Mouse (Mus musculus) liver, embryonic 11.5 days (tissue): ENCODE results near the gene Tenm2. TPM values are rescaled to one million over a fixed set of nuclear protein-coding genes. Genes with fewer than 3 reads are reported as not detected.
A peak's percentile ranks its signal among the peaks of the same experiment; 100 is the strongest.

ENCODE experiments used
- ATAC-seq: fragments of 200-750 bp; cut with Nextera tagmentation; replicated peaks from 2 replicates; pipeline ENCODE4 v1.8.0; 2017; ENCODE audit warnings: moderate number of reproducible peaks, mild to moderate bottlenecking, moderate TSS enrichment, moderate library complexity; ENCODE audit not compliant: low FRiP score
- DNase-seq: peaks from one replicate; pipeline ENCODE4 v3.0.0-alpha.2; 2017; ENCODE audit warnings: low spot score
- H3K27ac ChIP-seq: fragments of 300-500 bp; sonication (generic); 2 replicates; pipeline ENCODE4 v1.5.1; 2014; ENCODE audit warnings: mild to moderate bottlenecking, low read depth, low read length, control low read depth
- H3K27me3 ChIP-seq: fragments of 300-500 bp; sonication (generic); replicated peaks from 2 replicates; pipeline ENCODE4 v1.6.1; 2014; ENCODE audit warnings: low read length, mixed read lengths; ENCODE audit not compliant: control insufficient read depth, insufficient read depth
- H3K36me3 ChIP-seq: fragments of 300-500 bp; sonication (generic); 2 replicates; pipeline ENCODE4 v1.6.1; 2014; ENCODE audit warnings: mild to moderate bottlenecking, low read length, moderate library complexity, mixed read lengths; ENCODE audit not compliant: control insufficient read depth, insufficient read depth
- H3K4me1 ChIP-seq: fragments of 300-500 bp; sonication (generic); replicated peaks from 2 replicates; pipeline ENCODE4 v1.6.1; 2014; ENCODE audit warnings: low read length, mixed read lengths; ENCODE audit not compliant: control insufficient read depth, insufficient read depth
- H3K4me2 ChIP-seq: fragments of 300-500 bp; sonication (generic); 2 replicates; pipeline ENCODE4 v1.6.1; 2014; ENCODE audit warnings: mild to moderate bottlenecking, control low read depth, moderate library complexity
- H3K4me3 ChIP-seq: fragments of 300-500 bp; sonication (generic); 2 replicates; pipeline ENCODE4 v1.5.1; 2014; ENCODE audit warnings: low read depth, low read length, control low read depth
- H3K9ac ChIP-seq: fragments of 300-500 bp; sonication (generic); 2 replicates; pipeline ENCODE4 v1.6.1; 2014; ENCODE audit warnings: low read depth, low read length, control low read depth
- H3K9me3 ChIP-seq: fragments of 300-500 bp; sonication (generic); 2 replicates; pipeline ENCODE4 v1.6.1; 2016; ENCODE audit warnings: low read length, inconsistent platforms, mixed read lengths; ENCODE audit not compliant: control insufficient read depth
- WGBS: fragments of 180-500 bp; shearing (Covaris S2); extraction: QIAGEN DNeasy Blood & Tissue Kit; methylation state at CpG from one replicate; pipeline ENCODE4 v1.1.7; 2014; 5-methylcytosine and 5-hydroxymethylcytosine counted together
- polyA plus RNA-seq: library from polyadenylated mRNA; unstranded; fragments of >200 nt; fragmentation: Nextera tagmentation; extraction: Ambion mirVana; gene quantifications from 2 replicates; pipeline ENCODE4 v1.2.1, GENCODE M21; 2014

The Tenm2 gene
- polyA plus RNA-seq, 1 experiment from 2014 or later: 0.78 TPM

DNA sequence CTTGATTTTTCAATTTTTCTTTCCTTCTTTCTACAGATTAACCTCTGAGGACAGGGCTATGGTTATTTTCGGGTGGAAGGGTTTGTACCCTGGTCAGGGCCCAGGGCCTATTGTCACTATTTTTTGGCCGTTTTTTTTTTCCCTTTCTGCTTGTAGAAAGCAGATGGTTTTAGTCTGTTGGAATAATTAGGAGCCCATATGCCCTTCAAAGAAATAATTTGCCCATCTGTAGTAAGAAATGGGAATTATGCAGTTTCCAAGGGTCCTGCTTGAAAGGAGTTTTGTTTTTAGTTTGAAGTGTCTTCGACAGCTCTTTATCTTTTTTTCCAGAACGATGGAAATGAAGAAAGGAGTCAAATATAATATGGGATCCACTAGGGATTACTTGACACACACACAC lies 1245.8 kb downstream of the Tenm2 start:
- no peaks in the 10 kb centered on the region for H3K9me3 ChIP-seq
- no peak overlapping the region for H3K4me2 ChIP-seq
- H3K4me1 ChIP-seq: 0 out of 2 replicates have a peak, but pooled peaks cover 3% of the 10 kb centered on the region
- WGBS: 73% methylated on average over 4 of the region's 4 CpGs
- H3K4me3 ChIP-seq: no peak overlapping the region
- no peak overlapping the region for H3K27ac ChIP-seq
- H3K9ac ChIP-seq: no peak overlapping the region
- DNase-seq: no peak
- no peaks in the 10 kb centered on the region for H3K36me3 ChIP-seq
- peaks cover 7% of the 10 kb centered on the region for H3K27me3 ChIP-seq
- no peak for ATAC-seq

DNA sequence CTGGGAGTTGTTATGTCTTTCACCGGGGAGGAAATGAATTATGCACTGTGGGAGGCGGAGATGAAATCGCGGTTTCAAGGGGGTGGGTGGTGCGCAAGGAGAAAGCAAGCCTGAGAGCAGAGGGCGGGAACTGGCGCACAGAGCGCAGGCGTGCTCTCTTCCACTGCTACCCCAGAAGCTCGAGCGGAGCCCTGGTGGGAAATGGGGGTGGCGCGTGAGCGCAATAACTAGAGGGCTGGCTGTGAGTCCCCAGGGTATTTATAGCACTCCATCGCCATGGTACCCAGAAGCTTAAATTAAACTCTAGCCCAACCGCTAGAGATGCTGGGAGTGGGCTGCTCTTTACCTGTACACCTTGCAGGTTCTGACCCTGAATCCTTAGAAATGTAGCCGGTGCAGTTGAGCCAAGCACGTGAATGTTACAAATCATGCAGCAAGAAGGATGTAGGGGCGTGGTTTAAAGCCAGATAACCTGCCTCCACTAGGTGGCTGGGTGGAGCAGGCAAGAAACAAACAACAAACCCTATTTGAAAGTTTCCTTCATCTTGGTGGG lies 1249.8 kb downstream of the Tenm2 start:
- H3K27ac ChIP-seq: no peak overlapping the region
- ATAC-seq: no peak
- H3K9ac ChIP-seq: no peak overlapping the region
- WGBS: 1% methylated on average over 19 of the region's 19 CpGs
- peak overlapping the region; percentile 48 for H3K4me2 ChIP-seq
- 0 out of 2 replicates have a peak, but pooled peaks cover 3% of the 10 kb centered on the region for H3K4me1 ChIP-seq
- DNase-seq: no peak
- H3K36me3 ChIP-seq: no peaks in the 10 kb centered on the region
- H3K4me3 ChIP-seq: no peak overlapping the region
- peaks cover 21% of the 10 kb centered on the region for H3K27me3 ChIP-seq
- H3K9me3 ChIP-seq: no peaks in the 10 kb centered on the region

DNA sequence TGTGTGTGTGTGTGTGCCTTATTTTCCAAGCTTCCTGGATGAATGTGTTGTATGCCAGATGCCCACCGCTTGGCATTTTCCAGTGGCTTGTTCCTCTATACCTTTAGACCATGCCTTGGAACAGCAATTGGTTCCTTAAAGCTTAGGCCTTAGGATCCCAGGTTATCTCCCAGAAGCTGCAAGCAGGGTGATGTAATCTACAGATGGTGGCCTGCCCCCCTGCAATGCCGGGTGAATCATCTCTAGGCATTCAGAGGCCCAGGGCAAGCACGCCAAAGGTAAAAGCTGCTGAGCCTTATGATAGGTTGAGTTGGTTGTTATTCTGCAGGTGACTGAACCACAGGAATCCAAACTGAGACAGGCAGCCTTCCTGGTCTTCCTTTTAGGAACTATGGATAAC lies 1253.0 kb downstream of the Tenm2 start:
- peaks cover 52% of the 10 kb centered on the region for H3K27me3 ChIP-seq

DNA sequence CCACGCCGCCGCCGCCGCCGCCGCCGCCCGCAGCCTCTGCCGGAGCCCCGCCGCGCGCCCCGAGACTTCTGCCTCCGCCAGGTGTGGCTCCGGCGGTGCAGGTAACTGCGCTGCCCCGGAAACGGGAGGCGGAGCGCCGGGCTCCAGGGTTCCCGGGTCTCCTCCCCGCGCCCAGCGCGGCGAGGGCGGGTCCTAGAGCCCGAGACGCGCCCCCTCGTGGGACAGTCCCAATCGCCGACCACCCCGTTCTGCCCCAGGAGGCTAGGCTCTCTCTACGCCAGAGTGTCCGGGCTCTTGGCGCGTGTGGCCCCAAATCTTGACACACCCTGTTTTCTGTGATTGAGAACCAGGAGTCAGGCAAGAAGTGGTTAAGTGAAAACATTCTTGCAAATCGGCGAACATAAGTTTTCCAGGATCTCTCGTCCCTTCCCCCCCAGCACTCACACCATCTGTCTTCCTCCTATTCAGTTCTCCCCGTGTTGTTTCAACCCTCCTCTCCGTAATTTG lies 1255.3 kb downstream of the Tenm2 start, which contains the start of gene Wwc1:
Gene Wwc1, minus strand, starts transcription at position 117 of the 507 bp plus-strand sequence.
- Histone ChIP-seq H3K4me2 (peak within 1 kb of the TSS; percentile 71), H3K4me1 (0 out of 2 replicates have a peak, but pooled peaks cover 2% of the 10 kb centered on the region), H3K27ac (no peak within 1 kb of the TSS; the same call in 1 of the 2 replicates), H3K4me3 (peak within 1 kb of the TSS; percentile 64), H3K27me3 (peaks cover 55% of the 10 kb centered on the region), H3K36me3 (no peaks in the 10 kb centered on the region), H3K9ac (peak within 1 kb of the TSS; percentile 55), H3K9me3 (no peaks in the 10 kb centered on the region)
- ATAC-seq (peak; percentile 70; the same call in 1 of the 2 replicates), DNase-seq (peak; percentile 66)
- 2% methylated on average over 27 of the region's 47 CpGs for WGBS

More for the DNA sequence above, 1253.0 kb downstream of the Tenm2 start:
- no peak for DNase-seq
- no peak overlapping the region for H3K4me3 ChIP-seq
- 0 out of 2 replicates have a peak, but pooled peaks cover 5% of the 10 kb centered on the region for H3K4me1 ChIP-seq
- no peak for ATAC-seq
- H3K36me3 ChIP-seq: no peaks in the 10 kb centered on the region
- no peaks in the 10 kb centered on the region for H3K9me3 ChIP-seq
- 80% methylated on average over 3 of the region's 3 CpGs for WGBS
- H3K9ac ChIP-seq: no peak overlapping the region
- no peak overlapping the region for H3K27ac ChIP-seq
- no peak overlapping the region for H3K4me2 ChIP-seq

DNA sequence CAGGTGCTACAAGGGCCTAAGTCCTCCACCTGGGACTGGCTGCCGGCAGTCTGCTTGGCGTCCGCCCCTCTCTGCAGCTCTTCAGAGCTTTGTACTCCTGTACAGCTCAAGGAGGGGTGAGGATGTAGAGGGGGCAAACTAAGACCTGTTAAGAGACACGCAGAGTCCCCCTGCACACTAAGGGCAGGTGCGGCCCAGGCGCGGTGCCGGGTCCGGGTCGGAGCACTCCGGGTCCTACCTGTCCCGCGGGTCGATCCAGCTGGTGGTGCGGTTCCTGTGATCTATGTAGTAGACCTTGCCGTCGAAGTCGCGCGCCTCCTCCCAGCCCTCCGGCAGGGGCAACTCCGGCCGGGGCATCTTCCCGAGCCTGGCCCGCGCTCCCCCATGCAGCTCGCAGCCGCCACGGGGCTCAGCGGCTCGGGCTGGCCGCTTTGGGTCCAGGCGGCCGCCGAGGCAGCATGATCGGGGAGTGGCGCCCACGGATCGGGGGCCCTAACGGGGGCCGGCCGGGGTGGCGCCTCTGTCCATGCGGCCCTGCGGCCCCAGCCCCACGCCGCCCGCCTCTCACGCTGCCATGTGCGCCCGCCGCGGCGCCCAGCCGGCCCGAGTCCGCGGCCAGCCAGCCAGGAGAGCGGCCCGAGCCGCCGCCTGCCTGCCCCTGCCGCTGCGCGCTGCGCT lies 1255.9 kb downstream of the Tenm2 start:
- Histone ChIP-seq H3K36me3 (no peaks in the 10 kb centered on the region), H3K27ac (no peak overlapping the region), H3K4me2 (peak overlapping the region; percentile 71), H3K27me3 (peaks cover 51% of the 10 kb centered on the region), H3K9me3 (no peaks in the 10 kb centered on the region), H3K4me1 (0 out of 2 replicates have a peak, but pooled peaks cover 2% of the 10 kb centered on the region), H3K4me3 (peak overlapping the region; percentile 64), H3K9ac (peak overlapping the region; percentile 55)
- peak; percentile 24; the same call in 1 of the 2 replicates for ATAC-seq
- peak; percentile 46 for DNase-seq
- 1% methylated on average over 58 of the region's 66 CpGs for WGBS

DNA sequence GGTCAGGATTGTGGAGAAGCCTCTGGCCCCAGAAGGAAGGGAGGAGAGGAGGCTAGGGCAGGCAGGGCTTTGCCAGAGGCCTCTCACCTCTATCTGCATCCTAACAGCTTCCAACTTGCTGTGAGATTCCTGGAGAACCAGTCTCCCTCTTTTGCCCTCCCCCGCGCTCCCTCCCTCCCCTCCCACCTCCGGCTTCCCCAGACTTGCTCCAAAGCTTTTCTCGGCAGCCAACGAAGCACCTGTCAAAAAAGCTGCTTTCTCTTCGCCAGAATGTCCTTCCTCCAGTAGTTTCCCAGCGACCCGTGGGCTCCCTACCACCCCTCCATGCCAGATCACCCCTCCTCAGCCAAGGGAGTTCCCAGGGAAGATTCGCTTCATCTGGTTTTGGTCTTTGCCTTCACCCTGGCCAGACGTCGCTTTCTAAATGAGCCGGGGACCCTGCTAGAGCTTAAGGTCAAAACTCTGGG lies 1256.5 kb downstream of the Tenm2 start:
- peaks cover 50% of the 10 kb centered on the region for H3K27me3 ChIP-seq
- H3K27ac ChIP-seq: no peak overlapping the region; the same call in 1 of the 2 replicates
- H3K36me3 ChIP-seq: no peaks in the 10 kb centered on the region
- peak overlapping the region; percentile 71 for H3K4me2 ChIP-seq
- ATAC-seq (no peak), DNase-seq (no peak)
- peak overlapping the region; percentile 55; the same call in 1 of the 2 replicates for H3K9ac ChIP-seq
- H3K4me1 ChIP-seq: 0 out of 2 replicates have a peak, but pooled peaks cover 2% of the 10 kb centered on the region
- peak overlapping the region; percentile 64 for H3K4me3 ChIP-seq
- H3K9me3 ChIP-seq: no peaks in the 10 kb centered on the region
- 5% methylated on average over 12 of the region's 12 CpGs for WGBS

DNA sequence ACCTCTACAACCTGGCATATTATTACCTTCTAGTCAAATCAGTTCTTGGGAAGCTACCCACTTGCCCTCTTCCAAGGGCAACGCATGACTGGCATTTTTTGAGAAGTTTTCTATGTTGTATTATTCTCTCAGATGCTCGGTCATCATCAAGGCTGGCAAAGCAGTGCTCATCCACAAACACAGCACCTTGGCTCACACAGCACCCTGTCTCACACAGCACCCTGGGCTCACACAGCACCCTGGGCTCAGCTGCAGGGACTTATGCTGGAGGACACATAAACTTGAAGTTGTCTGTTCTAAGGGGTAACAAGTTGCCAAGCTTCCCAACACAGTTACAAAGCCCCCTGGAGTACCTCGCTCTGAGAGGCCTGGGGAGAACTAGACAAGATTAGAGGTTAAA lies 1258.0 kb downstream of the Tenm2 start:
- Histone ChIP-seq H3K9me3 (no peaks in the 10 kb centered on the region), H3K4me2 (no peak overlapping the region), H3K27me3 (peaks cover 50% of the 10 kb centered on the region), H3K27ac (no peak overlapping the region), H3K9ac (no peak overlapping the region), H3K4me1 (0 out of 2 replicates have a peak, but pooled peaks cover 2% of the 10 kb centered on the region), H3K36me3 (no peaks in the 10 kb centered on the region), H3K4me3 (no peak overlapping the region)
- DNase-seq (no peak), ATAC-seq (no peak)
- 73% methylated on average over 3 of the region's 3 CpGs for WGBS

DNA sequence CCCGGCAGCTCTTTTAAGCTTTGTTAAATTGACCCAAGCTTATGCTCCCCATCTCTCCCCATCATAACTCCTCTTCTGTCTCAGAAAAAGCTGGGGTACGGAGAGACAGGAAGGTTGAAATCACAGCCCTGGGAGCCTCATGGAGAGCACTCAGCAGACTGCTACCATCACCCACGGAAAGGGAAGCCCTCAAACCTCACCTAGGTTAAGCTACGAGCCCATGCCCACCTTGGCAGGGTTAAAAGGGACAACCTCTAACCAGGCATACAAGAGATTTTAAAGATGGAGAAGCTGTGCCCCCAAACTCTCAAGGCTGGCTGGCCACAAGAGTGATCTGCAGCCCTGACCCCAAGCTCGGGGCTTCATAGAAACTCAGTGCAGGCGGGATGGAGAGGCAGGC lies 1258.7 kb downstream of the Tenm2 start:
- H3K4me1 ChIP-seq: 0 out of 2 replicates have a peak, but pooled peaks cover 2% of the 10 kb centered on the region
- DNase-seq (no peak), ATAC-seq (no peak)
- WGBS: 66% methylated on average over 6 of the region's 6 CpGs
- no peak overlapping the region for H3K27ac ChIP-seq
- no peak overlapping the region for H3K9ac ChIP-seq
- H3K4me3 ChIP-seq: no peak overlapping the region
- no peaks in the 10 kb centered on the region for H3K9me3 ChIP-seq
- no peaks in the 10 kb centered on the region for H3K36me3 ChIP-seq
- H3K4me2 ChIP-seq: no peak overlapping the region
- H3K27me3 ChIP-seq: peaks cover 47% of the 10 kb centered on the region
